Mouse (Mus musculus) ES-E14 (cell line): Measurements from ENCODE around the gene Mccc2. TPM values are rescaled to one million over a fixed set of nuclear protein-coding genes. Genes with fewer than 3 reads are reported as not detected.

Source experiments
- DNase-seq: peaks from one replicate; pipeline ENCODE4 v3.0.0-alpha.2; 2013; ENCODE audit warnings: low read depth, low spot score
- H3K27ac ChIP-seq: 2 replicates; pipeline ENCODE4 v1.5.1; 2012; ENCODE audit warnings: low read depth, mild to moderate bottlenecking, low read length, moderate library complexity, mixed read lengths; ENCODE audit not compliant: poor library complexity, insufficient read depth, severe bottlenecking
- H3K36me3 ChIP-seq: 2 replicates; pipeline ENCODE4 v1.6.1; 2012; ENCODE audit warnings: mild to moderate bottlenecking, low read length, moderate library complexity, mixed read lengths; ENCODE audit not compliant: control insufficient read depth, poor library complexity, insufficient read depth, severe bottlenecking
- H3K4me1 ChIP-seq, 2 experiments: fragments of 150-350 bp in 1 of 2; sonication (generic) in 1 of 2; 2 replicates each; pipeline ENCODE4 v1.6.1; 2012; ENCODE audit warnings: low read length in 2 of 2, mild to moderate bottlenecking in 1 of 2, mixed read lengths in 1 of 2; ENCODE audit not compliant: control insufficient read depth in 2 of 2, insufficient read depth in 2 of 2, poor library complexity in 1 of 2
- H3K4me3 ChIP-seq, 2 experiments: fragments of 150-350 bp in 1 of 2; sonication (generic) in 1 of 2; 2 replicates each; pipeline ENCODE4 v1.5.1; 2012; ENCODE audit warnings: low read length in 2 of 2, low read depth in 1 of 2, mild to moderate bottlenecking in 1 of 2, mixed read lengths in 1 of 2; ENCODE audit not compliant: insufficient read depth in 1 of 2, poor library complexity in 1 of 2, severe bottlenecking in 1 of 2
- H3K9ac ChIP-seq: 2 replicates; pipeline ENCODE4 v1.6.1; 2012; ENCODE audit warnings: low read depth, mild to moderate bottlenecking, low read length, mixed read lengths; ENCODE audit not compliant: poor library complexity, insufficient read depth, severe bottlenecking
- H3K9me3 ChIP-seq: fragments of 150-350 bp; sonication (generic); 2 replicates; pipeline ENCODE4 v1.6.1; 2012; ENCODE audit warnings: low read depth, mild to moderate bottlenecking, low read length; ENCODE audit not compliant: control insufficient read depth, insufficient read depth
- CHD2 ChIP-seq: IDR thresholded peaks from 2 replicates; pipeline ENCODE4 v1.6.1; 2014; ENCODE audit warnings: mild to moderate bottlenecking, low read depth, low read length, inconsistent platforms
- HCFC1 ChIP-seq: IDR thresholded peaks from 2 replicates; pipeline ENCODE4 v1.6.1; 2012; ENCODE audit warnings: low read length, inconsistent platforms, borderline replicate concordance; ENCODE audit not compliant: insufficient read depth
- MAFK ChIP-seq: IDR thresholded peaks from 2 replicates; pipeline ENCODE4 v1.6.1; 2014; ENCODE audit warnings: mild to moderate bottlenecking, low read depth, low read length, inconsistent platforms; ENCODE audit not compliant: insufficient read depth
- ZC3H11A ChIP-seq: IDR thresholded peaks from 2 replicates; pipeline ENCODE4 v1.6.1; 2012; ENCODE audit warnings: low read depth, mild to moderate bottlenecking, inconsistent platforms, low read length, borderline replicate concordance
- ZNF384 ChIP-seq: IDR thresholded peaks from 2 replicates; pipeline ENCODE4 v1.6.1; 2012; ENCODE audit warnings: low read depth, low read length, inconsistent platforms
- in situ Hi-C, 2 experiments: fragments of 600-800 bp; cut with MboI; formaldehyde crosslinking; loops; one replicate each; pipeline ENCODE4 v1.15.1; 2025; ENCODE audit warnings: low sequenced_read_pairs in 2 of 2, inconsistent platforms in 1 of 2; ENCODE audit not compliant: unreplicated experiment in 2 of 2
- total RNA-seq: library from RNA; depleted of rRNA; stranded (reverse); fragments of 300-350 nt; gene quantifications from 2 replicates; pipeline ENCODE4 v1.2.3, GENCODE M21; 2012

Mccc2 gene
- total RNA-seq, 1 experiment = 27.4 TPM

- Histone ChIP-seq H3K36me3 (peaks cover 3% of the 10 kb centered on the region; the same call in 1 of the 2 replicates), H3K4me1 (no peaks in the 10 kb centered on the region), H3K27ac (no peak overlapping the region), H3K4me3 (no peak overlapping the region), H3K9me3 (no peaks in the 10 kb centered on the region), H3K9ac (no peak overlapping the region)
- in situ Hi-C loops = no loop called here
- DNase-seq = no peak
- TF ChIP-seq CHD2 (no peak), MAFK (no peak), ZC3H11A (no peak), HCFC1 (no peak), ZNF384 (no peak)
Observed at GRCm38 (mm10) chr13:99989592-99989991, 25.8 kb downstream of the Mccc2 start.

- no peak overlapping the region for H3K4me3 ChIP-seq
- no peaks in the 10 kb centered on the region for H3K4me1 ChIP-seq
- TF ChIP-seq MAFK = no peak
- no peak for TF ChIP-seq ZC3H11A
- TF ChIP-seq ZNF384 = no peak
- no peak for TF ChIP-seq HCFC1
- TF ChIP-seq CHD2 = no peak
- no peaks in the 10 kb centered on the region for H3K36me3 ChIP-seq
- no peaks in the 10 kb centered on the region for H3K9me3 ChIP-seq
- H3K27ac ChIP-seq = no peak overlapping the region
- in situ Hi-C loops = no loop called here
- no peak overlapping the region for H3K9ac ChIP-seq
- no peak for DNase-seq
Observed at GRCm38 (mm10) chr13:99983320-99983719, 32.1 kb downstream of the Mccc2 start.

GRCm38 (mm10) chr13:99979406-99979805 lies 36.0 kb downstream of the Mccc2 start:
- no peak for DNase-seq
- H3K4me1 ChIP-seq = no peaks in the 10 kb centered on the region
- no peak overlapping the region for H3K4me3 ChIP-seq
- H3K9me3 ChIP-seq = no peaks in the 10 kb centered on the region
- no peaks in the 10 kb centered on the region; the same call in 1 of the 2 replicates for H3K36me3 ChIP-seq
- no peak overlapping the region for H3K27ac ChIP-seq
- TF ChIP-seq MAFK (no peak), ZC3H11A (no peak), HCFC1 (no peak), ZNF384 (no peak), CHD2 (no peak)
- no peak overlapping the region for H3K9ac ChIP-seq
- in situ Hi-C loops = no loop called here

GRCm38 (mm10) chr13:99970089-99970488 lies 45.4 kb downstream of the Mccc2 start:
- H3K4me1 ChIP-seq = no peaks in the 10 kb centered on the region
- H3K4me3 ChIP-seq = no peak overlapping the region
- in situ Hi-C loops = no loop called here
- no peaks in the 10 kb centered on the region for H3K9me3 ChIP-seq
- TF ChIP-seq HCFC1 (no peak), CHD2 (no peak), ZNF384 (no peak), MAFK (no peak), ZC3H11A (no peak)
- no peak overlapping the region for H3K9ac ChIP-seq
- H3K36me3 ChIP-seq = no peaks in the 10 kb centered on the region; the same call in 1 of the 2 replicates
- no peak for DNase-seq
- no peak overlapping the region for H3K27ac ChIP-seq

GRCm38 (mm10) chr13:99967013-99967678 lies 48.3 kb downstream of the Mccc2 start:
- in situ Hi-C loops = no loop called here
- Histone ChIP-seq H3K27ac (no peak overlapping the region), H3K9me3 (no peaks in the 10 kb centered on the region), H3K9ac (no peak overlapping the region), H3K4me1 (no peaks in the 10 kb centered on the region), H3K36me3 (no peaks in the 10 kb centered on the region; the same call in 1 of the 2 replicates), H3K4me3 (no peak overlapping the region)
- DNase-seq = no peak
- TF ChIP-seq MAFK (no peak), HCFC1 (no peak), ZNF384 (no peak), ZC3H11A (no peak), CHD2 (no peak)
